Mouse (Mus musculus) kidney, postnatal 4 days (tissue): ENCODE measurements around the gene Rsph3b.

Source experiments
- DNase-seq, 2 experiments: peaks; one replicate each; pipeline ENCODE4 v3.0.0; 2021; ENCODE audit warnings: mixed read lengths in 2 of 2

The Rsph3b gene

DNA sequence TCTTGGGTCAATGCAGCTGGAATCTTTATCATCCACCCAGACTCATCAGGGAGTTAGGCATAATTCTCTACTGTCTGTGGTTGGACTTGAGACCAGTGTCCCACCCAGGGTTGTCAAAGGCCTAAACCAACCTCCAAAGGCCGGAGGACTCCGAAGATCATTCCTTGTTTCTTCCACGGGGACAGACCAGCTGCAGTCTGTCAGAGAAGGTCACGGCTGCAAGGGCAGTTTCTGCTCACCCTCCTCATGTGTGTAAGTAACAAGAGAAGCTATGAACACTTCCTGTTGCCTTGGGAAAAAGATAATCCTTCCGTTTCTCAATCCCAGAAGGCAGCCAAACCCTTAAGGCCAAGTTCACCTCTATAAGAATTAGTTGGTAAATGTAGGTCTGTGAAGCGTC, 85.0 kb downstream of the Rsph3b start:
- peak; percentile 60 to 68 for DNase-seq

GRCm38 (mm10) chr17:6862040-6862780, 86.3 kb downstream of the Rsph3b start:
- DNase-seq = no peak

DNA sequence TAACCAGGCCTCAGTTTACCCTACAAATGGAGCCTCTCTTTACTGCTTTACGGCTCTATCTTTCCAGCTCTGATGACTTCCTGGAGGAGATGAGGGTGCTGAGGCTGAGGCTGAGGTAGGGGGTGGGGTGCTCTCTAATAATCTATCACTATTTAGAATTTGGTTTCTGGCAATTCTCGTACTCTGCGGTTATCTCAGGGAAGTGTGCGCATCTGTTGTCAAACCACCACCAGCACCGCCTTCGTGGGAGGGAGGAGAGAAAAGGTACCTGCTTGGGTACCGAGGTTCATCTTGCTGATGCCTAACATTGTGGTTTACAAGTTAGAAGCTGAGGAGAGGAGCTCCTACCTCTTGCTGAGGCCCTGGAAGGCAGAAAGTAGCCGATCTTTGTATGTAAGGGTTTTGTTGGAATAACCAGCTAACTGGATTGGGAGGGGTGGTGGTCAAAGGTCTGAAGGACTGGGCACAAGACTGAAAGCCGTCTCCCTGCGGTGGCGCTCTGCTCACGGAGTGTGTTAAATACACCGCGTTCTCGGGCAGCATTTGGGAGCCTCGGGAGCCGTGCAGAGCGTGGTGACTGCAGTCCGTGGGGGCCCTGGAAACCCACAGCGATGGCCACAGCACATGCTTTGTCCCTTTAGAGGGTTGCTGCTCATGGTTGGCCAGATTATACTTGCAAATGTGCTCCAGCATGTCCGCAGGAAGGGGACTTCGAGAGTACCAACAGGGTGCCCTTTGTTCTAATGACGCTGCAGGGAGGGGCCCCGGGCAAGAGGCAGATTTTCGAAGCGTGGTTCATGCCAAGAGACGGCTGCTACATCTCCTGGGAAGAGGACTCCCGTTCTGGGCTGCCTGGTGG, 87.1 kb downstream of the Rsph3b start:
- peak; percentile 64 to 79 for DNase-seq

DNA sequence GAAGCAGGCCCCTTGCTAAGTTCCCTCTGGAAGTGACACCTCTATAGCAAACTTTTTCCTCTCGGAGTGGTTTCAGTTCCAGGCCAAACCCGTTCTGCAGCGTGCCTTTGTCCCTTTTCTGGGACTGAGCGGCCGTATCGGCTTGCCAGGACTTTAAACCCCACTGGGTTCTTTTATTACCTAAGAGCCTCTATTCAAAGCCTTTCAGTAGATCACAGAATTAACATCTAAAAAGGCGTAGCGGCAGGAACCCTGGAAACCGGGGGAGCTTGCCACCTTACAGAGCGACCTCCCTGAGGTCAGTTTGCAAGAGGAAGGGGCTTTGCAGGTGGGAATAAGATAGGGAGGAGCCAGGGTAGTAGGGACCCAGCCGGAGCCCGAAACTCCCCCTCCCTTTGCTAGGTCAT, 88.0 kb downstream of the Rsph3b start:
- DNase-seq = peak in 1 of 2 experiments; percentile 51

DNA sequence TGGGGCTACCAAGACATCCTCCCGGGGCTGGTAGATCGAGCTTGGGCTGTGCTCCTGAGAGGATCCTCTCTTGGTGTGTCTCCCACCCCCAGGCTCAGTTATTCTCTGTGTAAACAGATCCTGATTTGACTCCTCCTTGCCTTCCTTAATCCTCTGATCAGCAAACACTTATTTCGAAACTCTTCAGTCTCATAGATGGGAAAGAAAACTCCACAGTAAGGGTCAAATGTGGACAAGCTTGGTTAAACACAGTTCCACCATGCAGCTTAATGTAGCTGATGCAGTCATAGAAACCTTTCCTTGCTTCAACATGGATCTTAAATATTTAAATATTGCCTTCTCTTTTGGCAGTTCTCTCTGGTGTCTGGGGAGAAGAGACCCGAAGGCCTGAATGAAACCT, 88.4 kb downstream of the Rsph3b start:
- no peak for DNase-seq
